Mouse (Mus musculus) granulocyte monocyte progenitor cell, adult 5-6 weeks (primary cell): ENCODE results near the gene Kri1. TPM values are rescaled to one million over a fixed set of nuclear protein-coding genes. Genes with fewer than 3 reads are reported as not detected.
"Not testable (repeated sequence)": the region's sequence is repeated elsewhere in the genome, so short reads cannot be mapped to it uniquely, and the experiment has no call there.

Source experiments
- ATAC-seq: replicated peaks from 2 replicates; pipeline ENCODE4 v1.8.0; 2016; ENCODE audit warnings: mild to moderate bottlenecking, moderate TSS enrichment, inconsistent platforms; ENCODE audit not compliant: poor library complexity, severe bottlenecking
- total RNA-seq, 2 experiments: library from RNA; stranded (forward) in 1 of 2; stranded (reverse) in 1 of 2; fragments of 200-712, 200-1000 nt in 1 of 2; fragments of >200 nt in 1 of 2; fragmentation: Nextera tagmentation in 1 of 2; gene quantifications; 2 replicates each; pipeline ENCODE4 v1.2.3; 2014 to 2017

Gene Kri1
- total RNA-seq, 2 experiments from 2014 or later = 56.3 to 86.0 TPM

DNA sequence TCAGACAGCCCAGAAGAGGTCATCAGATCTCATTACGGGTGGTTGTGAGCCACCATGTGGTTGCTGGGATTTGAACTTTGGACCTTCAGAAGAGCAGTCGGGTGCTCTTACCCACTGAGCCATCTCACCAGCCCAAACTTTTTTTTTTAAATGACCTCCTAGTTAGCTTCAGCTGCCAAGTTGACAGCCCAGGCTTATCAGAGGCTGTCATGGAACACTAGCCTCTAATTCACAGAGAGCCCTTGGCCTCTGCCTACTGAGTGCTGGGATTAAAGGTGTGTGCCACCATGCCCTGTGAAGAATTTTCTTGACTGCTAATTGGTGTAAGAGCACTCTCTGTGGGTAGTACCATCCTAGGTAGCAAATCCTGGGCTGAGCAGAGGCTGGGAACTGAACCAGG, 64.3 kb downstream of the Kri1 start:
- ATAC-seq = not testable (repeated sequence)

Other genes with a start within 250 kb of the Kri1 start
- gene Zglp1, start 220.9 kb downstream of the Kri1 start, total RNA-seq (2014; fragmentation: Nextera tagmentation) = 6.2 TPM in 1 of 2 replicates, not detected in the other
- gene Zglp1, start 220.9 kb downstream of the Kri1 start, total RNA-seq (2017) = not detected in 2 replicates
- gene Gm49373, start 214.9 kb downstream of the Kri1 start, total RNA-seq (2014; fragmentation: Nextera tagmentation) = not detected in 2 replicates
- 0.60 TPM in 1 of 2 replicates, not detected in the other for gene Gm49373, start 214.9 kb downstream of the Kri1 start, total RNA-seq (2017)
- gene Fdx1l, start 214.4 kb downstream of the Kri1 start, total RNA-seq (2014; fragmentation: Nextera tagmentation) = 23.5 and 39.7 TPM in 2 replicates
- gene Fdx1l, start 214.4 kb downstream of the Kri1 start, total RNA-seq (2017) = 56.5 and 59.4 TPM in 2 replicates
- gene Gm38431, start 196.0 kb downstream of the Kri1 start, total RNA-seq (2014; fragmentation: Nextera tagmentation) = 61.0 and 67.3 TPM in 2 replicates
- gene Gm38431, start 196.0 kb downstream of the Kri1 start, total RNA-seq (2017) = 5.5 and 7.5 TPM in 2 replicates
- gene Raver1, start 196.0 kb downstream of the Kri1 start, total RNA-seq (2014; fragmentation: Nextera tagmentation) = 59.8 and 74.1 TPM in 2 replicates
- 19.6 and 22.9 TPM in 2 replicates for gene Raver1, start 196.0 kb downstream of the Kri1 start, total RNA-seq (2017)
- gene Tyk2, start 156.7 kb downstream of the Kri1 start, total RNA-seq (2014; fragmentation: Nextera tagmentation) = 27.1 and 28.6 TPM in 2 replicates
- gene Tyk2, start 156.7 kb downstream of the Kri1 start, total RNA-seq (2017) = 19.0 and 19.8 TPM in 2 replicates
- 120 and 157 TPM in 2 replicates for gene Cdc37, start 138.0 kb downstream of the Kri1 start, total RNA-seq (2014; fragmentation: Nextera tagmentation)
- gene Cdc37, start 138.0 kb downstream of the Kri1 start, total RNA-seq (2017) = 285 and 306 TPM in 2 replicates
- gene Pde4a, start 122.3 kb downstream of the Kri1 start, total RNA-seq (2014; fragmentation: Nextera tagmentation) = 19.9 and 25.7 TPM in 2 replicates
- 3.8 and 4.1 TPM in 2 replicates for gene Pde4a, start 122.3 kb downstream of the Kri1 start, total RNA-seq (2017)
- 28.8 TPM in 2 replicates for gene Keap1, start 48.6 kb downstream of the Kri1 start, total RNA-seq (2014; fragmentation: Nextera tagmentation)
- 31.9 and 33.5 TPM in 2 replicates for gene Keap1, start 48.6 kb downstream of the Kri1 start, total RNA-seq (2017)
- gene S1pr5, start 39.5 kb downstream of the Kri1 start, total RNA-seq (2014; fragmentation: Nextera tagmentation) = not detected in 2 replicates
- 0.21 and 0.56 TPM in 2 replicates for gene S1pr5, start 39.5 kb downstream of the Kri1 start, total RNA-seq (2017)
- 6.4 and 8.9 TPM in 2 replicates for gene Atg4d, start 22.7 kb downstream of the Kri1 start, total RNA-seq (2014; fragmentation: Nextera tagmentation)
- gene Atg4d, start 22.7 kb downstream of the Kri1 start, total RNA-seq (2017) = 5.5 and 5.9 TPM in 2 replicates
- gene Cdkn2d, start 3.4 kb upstream of the Kri1 start, total RNA-seq (2014; fragmentation: Nextera tagmentation) = 11.0 and 12.9 TPM in 2 replicates
- 15.4 and 16.7 TPM in 2 replicates for gene Cdkn2d, start 3.4 kb upstream of the Kri1 start, total RNA-seq (2017)
- gene Ap1m2, start 24.4 kb upstream of the Kri1 start, total RNA-seq (2014; fragmentation: Nextera tagmentation) = 2.5 and 5.4 TPM in 2 replicates
- gene Ap1m2, start 24.4 kb upstream of the Kri1 start, total RNA-seq (2017) = 0.10 and 0.43 TPM in 2 replicates
- 117 and 134 TPM in 2 replicates for gene Slc44a2, start 32.7 kb upstream of the Kri1 start, total RNA-seq (2014; fragmentation: Nextera tagmentation)
- gene Slc44a2, start 32.7 kb upstream of the Kri1 start, total RNA-seq (2017) = 83.5 and 89.1 TPM in 2 replicates
- 82.0 and 84.2 TPM in 2 replicates for gene Ilf3, start 79.9 kb upstream of the Kri1 start, total RNA-seq (2014; fragmentation: Nextera tagmentation)
- 73.4 and 104 TPM in 2 replicates for gene Ilf3, start 79.9 kb upstream of the Kri1 start, total RNA-seq (2017)
- gene Qtrt1, start 123.9 kb upstream of the Kri1 start, total RNA-seq (2014; fragmentation: Nextera tagmentation) = 40.4 and 45.7 TPM in 2 replicates
- 21.2 and 34.9 TPM in 2 replicates for gene Qtrt1, start 123.9 kb upstream of the Kri1 start, total RNA-seq (2017)
- gene Dnm2, start 136.9 kb upstream of the Kri1 start, total RNA-seq (2014; fragmentation: Nextera tagmentation) = 76.9 and 91.2 TPM in 2 replicates
- gene Dnm2, start 136.9 kb upstream of the Kri1 start, total RNA-seq (2017) = 87.7 and 113 TPM in 2 replicates
- 8.4 and 13.9 TPM in 2 replicates for gene Tmed1, start 222.3 kb upstream of the Kri1 start, total RNA-seq (2014; fragmentation: Nextera tagmentation)
- 17.4 and 23.6 TPM in 2 replicates for gene Tmed1, start 222.3 kb upstream of the Kri1 start, total RNA-seq (2017)
- 17.1 and 27.3 TPM in 2 replicates for gene AB124611, start 238.2 kb upstream of the Kri1 start, total RNA-seq (2014; fragmentation: Nextera tagmentation)
- gene AB124611, start 238.2 kb upstream of the Kri1 start, total RNA-seq (2017) = 20.5 and 24.1 TPM in 2 replicates